Mouse (Mus musculus): ENCODE data around the gene Cntn2.
"Not testable (repeated sequence)": the region's sequence is repeated elsewhere in the genome, so short reads cannot be mapped to it uniquely, and the experiment has no call there.

The Cntn2 gene

DNA sequence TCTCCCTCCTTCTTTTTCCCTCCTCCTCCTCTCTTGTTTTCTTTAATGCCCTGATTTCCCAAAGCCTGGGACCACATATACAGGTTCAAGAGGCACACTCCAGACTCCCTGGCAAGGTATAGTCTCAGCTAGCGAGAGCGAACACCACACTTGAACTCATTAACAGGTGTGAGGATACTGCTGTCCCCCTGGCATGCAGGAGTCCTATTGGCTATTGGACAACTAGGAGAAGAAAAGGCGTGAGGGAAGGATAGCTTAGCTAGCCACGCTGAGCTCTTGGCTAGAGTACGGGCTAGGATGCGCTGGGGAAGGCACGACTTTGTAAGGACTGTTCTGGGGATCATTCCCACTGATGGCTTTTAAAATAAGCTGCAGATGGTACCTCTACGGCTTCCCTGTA lies 30.9 kb downstream of the Cntn2 start:
- DNase-seq (ENCODE audit: low read depth, low spot score), result no peak

DNA sequence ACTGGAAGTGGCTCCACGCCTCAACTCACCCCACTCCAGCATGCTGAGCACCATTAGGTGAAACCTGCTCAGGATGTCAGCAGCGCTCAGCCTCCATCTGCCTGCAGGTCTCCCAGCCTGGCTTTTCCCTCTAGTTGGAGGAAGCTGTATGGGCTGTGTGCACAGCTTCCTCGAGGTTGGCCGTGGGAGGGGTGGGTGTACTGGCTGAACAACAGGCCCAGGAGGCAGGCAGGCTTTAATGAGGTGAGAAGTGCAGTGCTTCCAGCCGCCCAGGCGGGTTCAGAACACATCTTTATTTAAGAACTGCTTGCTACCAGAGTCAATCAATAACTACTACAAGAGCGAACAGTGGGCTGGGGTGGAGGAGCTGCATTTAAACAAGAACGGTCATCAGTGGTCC lies 31.5 kb downstream of the Cntn2 start:
- DNase-seq (ENCODE audit: low read depth, low spot score), result no peak

- no peak for DNase-seq (ENCODE audit: low read depth, low spot score)
Observed at GRCm38 (mm10) chr1:132509771-132510170, 33.3 kb downstream of the Cntn2 start.

DNA sequence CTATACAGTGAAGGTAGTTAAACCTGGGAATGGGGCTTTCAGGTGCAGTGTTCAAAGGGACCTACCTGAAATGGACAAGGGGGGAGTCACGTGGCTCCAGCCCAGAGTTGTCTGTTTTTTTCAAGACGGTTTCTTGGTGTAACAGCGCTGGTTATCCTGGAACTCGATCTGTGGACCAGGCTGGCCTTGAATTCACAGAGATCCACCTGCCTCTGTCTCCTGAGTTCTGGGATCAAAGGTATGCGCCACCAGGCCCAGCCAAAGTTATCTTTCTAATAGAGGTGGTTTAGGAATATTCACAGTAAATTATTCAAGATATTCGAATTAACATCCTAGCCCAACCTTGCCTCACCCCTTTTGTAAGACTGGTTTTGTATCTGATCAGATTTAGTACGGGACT lies 36.4 kb downstream of the Cntn2 start:
- DNase-seq (ENCODE audit: low read depth, low spot score), result no peak

DNA sequence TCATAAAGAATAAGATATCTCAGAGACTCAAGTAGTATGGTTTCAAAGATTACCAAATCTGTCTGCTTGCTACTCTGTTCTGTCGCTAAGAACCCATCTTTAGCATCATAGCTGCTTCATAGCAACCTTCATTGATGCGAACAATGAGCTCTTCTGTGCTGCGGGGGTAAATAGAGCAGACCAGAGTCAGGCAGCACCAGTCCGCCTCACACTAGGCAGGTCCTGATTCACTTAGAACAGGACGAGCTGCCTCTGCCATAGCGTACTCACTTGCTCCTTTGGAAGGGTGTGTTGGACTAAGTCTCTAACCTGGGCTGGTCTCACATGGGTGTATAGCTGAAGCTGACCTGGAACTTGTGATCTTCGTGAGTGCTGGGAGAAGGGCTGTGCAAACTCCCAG lies 37.0 kb downstream of the Cntn2 start, which contains the start of gene Tmem81:
Gene Tmem81, plus strand, starts transcription at position 173 of the 400 bp plus-strand sequence.
- no peak for DNase-seq (ENCODE audit: low read depth, low spot score)

DNA sequence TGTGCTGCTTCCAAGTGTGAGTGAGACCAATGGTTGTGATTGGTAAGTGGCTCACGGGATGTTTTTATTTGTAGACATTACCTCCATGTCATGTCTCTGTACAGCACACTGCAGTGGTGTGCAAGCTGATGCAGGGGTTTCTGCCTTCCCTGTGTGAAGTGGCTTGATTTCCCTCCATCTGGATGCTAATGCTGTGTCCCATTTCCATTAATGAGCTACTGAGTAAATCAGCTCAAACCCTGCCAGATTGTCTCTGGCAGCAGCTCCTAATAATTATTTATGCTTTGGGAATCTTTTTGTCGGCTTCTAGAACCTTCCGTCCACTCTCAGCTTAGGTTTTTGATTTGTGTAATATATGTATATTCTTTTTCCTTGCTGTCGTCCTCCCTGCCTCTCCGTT lies 37.9 kb downstream of the Cntn2 start:
- no peak for DNase-seq (ENCODE audit: low read depth, low spot score)

DNA sequence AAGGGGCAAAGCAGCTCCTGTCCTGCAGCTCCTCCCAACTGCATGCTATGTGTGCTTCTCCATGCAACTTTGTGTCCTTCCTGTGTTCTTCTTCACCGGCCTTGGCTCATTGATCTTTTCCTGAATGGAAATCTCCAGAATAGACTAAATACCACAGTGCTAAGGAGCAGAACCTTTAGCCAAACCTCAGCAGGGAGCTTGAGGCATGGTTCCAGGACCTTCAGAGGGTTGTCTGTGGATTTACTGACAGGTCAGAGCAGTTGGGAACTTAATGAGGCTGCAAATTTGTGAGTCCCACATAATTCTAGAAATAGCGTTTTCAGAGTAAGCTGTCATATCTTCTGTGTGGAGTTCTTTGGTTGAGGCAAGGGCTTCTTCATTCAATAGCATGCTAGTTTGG lies 42.5 kb downstream of the Cntn2 start:
- DNase-seq (ENCODE audit: low read depth, low spot score), result no peak

- DNase-seq (ENCODE audit: low read depth, low spot score), result no peak
Observed at GRCm38 (mm10) chr1:132483759-132484158, 59.3 kb downstream of the Cntn2 start.

GRCm38 (mm10) chr1:132483234-132483633 lies 59.8 kb downstream of the Cntn2 start:
- no peak for DNase-seq (ENCODE audit: low read depth, low spot score)

GRCm38 (mm10) chr1:132481619-132482018 lies 61.4 kb downstream of the Cntn2 start:
- no peak for DNase-seq (ENCODE audit: low read depth, low spot score)

- no peak for DNase-seq (ENCODE audit: low read depth, low spot score)
Observed at GRCm38 (mm10) chr1:132479438-132479837, 63.6 kb downstream of the Cntn2 start.

DNA sequence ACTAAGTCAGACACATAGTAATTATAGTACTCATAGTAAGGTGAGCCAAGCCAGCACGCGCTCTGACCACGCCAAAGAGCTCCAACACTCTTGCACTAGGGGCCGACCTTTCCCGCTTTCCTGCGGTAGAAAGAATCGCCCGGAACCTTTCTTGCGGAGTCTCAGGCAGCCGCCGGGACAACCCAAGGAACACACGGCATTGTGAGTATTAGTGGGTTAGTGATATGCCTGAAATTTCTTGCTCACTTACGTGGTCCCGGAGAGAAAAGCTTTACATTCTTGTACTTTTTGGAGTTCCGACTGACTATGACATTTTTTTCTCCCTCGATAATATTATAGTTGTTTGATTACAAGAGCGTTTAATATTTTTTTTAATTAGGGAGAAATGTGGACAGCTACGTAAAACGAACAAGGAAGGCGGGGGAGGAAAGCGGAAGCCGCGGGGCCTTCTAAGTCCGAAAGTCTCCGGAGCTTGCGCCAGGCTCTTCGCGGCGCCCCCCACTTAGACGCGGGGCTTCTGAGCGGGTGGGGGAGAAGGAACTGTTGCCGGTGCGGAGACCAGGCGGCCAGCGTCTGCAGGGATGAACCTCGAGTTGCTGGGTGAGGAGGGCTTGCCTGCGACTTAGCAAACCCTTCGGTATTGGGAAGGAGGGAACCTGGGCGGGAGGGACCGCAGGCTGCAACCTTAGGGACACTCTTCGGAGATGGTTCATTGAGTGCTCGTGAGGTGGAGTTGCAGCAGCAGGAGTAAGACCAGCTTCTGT lies 65.9 kb downstream of the Cntn2 start, which contains the start of gene Rbbp5:
Gene Rbbp5, plus strand, starts transcription at position 438 of the 764 bp plus-strand sequence.
- peak; percentile 85 for DNase-seq (ENCODE audit: low read depth, low spot score)

DNA sequence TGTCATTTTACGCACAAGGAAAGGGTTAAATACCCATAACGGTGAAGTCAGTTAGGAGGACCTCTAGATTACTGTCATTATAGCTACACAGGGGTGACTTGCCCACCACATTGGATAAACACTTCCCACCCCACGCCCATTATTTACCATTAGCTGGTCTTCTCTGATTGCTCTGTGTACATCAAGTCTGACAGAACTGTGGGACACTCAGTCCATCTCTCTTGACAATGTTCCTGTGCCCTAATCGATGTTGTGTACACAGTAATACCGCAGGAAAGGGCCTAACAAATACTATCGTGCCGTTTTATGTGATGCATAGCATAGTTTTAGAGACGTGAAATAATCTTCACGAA lies 66.5 kb downstream of the Cntn2 start:
- no peak for DNase-seq (ENCODE audit: low read depth, low spot score)

DNA sequence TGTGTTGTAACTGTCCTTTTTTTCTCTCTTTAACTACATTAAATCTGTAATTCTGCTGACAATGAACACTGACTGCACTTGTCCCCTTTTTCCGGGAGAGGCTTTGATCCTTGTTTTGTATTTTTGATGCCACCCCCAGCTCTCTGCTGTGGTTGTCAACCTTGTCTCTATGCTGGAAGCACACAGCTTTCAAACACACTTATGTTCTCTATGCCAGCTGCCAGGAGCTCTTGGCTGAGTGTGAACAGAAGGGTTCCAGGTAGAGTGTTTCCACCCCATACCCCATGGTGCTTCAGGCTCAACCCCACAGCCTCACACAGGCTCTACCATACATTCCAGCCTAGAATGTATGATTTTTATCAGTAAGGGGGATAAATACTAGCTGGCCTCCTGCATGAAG lies 68.6 kb downstream of the Cntn2 start:
- DNase-seq (ENCODE audit: low read depth, low spot score), result no peak

DNA sequence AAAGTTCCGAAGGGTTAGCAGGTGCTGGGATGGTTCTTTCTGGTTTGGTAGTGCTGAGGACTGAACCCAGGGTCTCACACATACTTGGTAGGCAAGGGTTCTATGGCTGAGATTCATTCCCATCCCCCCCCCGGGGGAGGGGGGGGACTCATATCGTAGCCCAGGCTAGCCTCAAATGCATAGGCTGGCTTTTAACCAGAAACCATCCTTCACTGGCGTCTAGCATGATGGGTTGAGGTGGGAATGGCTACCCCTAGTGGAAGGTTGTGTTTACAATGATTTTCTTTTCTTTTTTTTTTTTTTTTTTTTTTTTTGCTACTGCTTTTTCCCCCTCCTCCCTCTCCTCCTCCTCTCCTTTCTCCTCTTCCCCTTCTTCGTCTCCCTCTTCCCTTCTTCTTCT lies 70.5 kb downstream of the Cntn2 start:
- DNase-seq (ENCODE audit: low read depth, low spot score), result no peak

DNA sequence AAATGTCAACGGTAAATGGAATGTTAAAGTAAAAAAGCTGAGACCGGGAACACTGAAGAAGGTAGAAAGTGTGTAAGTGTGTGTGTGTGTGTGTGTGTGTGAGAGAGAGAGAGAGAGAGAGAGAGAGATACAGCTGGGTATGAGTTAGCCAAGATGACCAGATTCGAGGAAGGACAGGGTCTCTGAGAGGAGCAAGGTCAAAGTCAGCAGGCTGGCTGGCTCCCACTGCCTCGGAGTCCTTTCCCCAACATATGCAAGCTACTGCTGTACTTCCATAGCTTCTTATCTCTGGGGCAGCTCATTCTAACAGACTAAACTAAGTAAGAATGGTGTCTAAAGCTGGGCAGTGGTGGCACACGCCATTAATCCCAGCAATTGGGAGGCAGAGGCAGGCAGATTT lies 71.6 kb downstream of the Cntn2 start:
- no peak for DNase-seq (ENCODE audit: low read depth, low spot score)

DNA sequence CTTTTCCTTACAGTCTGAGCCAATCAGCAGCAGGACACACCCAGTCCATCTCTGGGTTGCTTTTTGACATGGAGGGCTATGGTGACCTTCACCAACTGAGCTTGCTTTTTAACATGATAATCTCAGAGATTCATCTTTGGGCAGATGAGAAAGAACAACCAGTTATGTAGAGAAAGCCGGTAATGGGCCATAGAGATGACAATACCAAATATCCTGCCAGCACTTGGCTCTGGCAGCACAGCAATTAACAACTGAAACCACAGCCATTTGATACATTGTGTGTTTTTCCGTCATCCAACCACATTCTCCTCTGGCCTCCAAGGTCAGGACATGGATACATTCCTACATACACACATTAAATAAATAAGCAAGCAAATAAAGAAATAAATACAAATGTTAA lies 72.0 kb downstream of the Cntn2 start:
- DNase-seq (ENCODE audit: low read depth, low spot score), result no peak

- not testable (repeated sequence) for DNase-seq (ENCODE audit: low read depth, low spot score)
Observed at GRCm38 (mm10) chr1:132470031-132470430, 73.0 kb downstream of the Cntn2 start.

DNA sequence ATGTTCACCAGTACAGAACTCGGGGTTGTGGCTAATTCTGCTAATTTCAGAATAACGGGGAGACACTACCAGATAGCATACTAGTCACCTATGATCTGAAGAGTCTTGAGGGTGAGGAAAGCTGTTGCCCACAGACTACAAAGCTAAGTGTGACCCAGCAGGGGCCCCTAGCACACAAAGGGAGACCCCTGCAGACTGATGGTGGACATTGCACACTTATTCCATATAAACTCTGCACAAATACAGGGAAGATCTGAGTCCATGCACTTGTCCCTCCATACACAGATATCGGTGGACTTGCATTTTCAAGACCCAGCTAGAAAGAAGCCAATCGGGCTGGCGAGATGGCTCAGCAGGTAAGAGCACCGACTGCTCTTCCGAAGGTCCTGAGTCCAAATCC lies 73.5 kb downstream of the Cntn2 start:
- DNase-seq (ENCODE audit: low read depth, low spot score), result no peak

- DNase-seq (ENCODE audit: low read depth, low spot score), result no peak
Observed at GRCm38 (mm10) chr1:132468926-132469325, 74.1 kb downstream of the Cntn2 start.

DNA sequence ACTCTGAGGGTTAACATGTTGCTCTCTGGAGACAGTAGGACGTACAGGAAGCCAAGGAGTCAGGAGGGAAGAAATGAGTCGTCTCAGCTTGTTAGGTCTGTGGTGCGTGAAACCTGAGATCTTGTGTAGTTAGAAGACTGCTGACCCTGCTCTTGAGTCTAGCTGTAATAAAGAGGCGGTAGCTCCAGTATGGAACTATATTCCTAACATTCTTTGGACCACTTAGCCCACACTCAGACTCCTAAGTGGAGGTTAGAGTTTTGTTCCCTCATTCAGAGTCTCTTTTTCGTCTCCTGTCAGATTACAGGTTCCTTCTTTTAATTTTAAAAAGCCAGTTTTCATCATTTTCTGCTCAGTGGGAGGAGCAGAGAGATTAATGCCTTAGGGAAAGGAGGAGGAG lies 78.4 kb downstream of the Cntn2 start:
- no peak for DNase-seq (ENCODE audit: low read depth, low spot score)
